Mouse (Mus musculus): ENCODE data around the gene Tmem217.

DNA sequence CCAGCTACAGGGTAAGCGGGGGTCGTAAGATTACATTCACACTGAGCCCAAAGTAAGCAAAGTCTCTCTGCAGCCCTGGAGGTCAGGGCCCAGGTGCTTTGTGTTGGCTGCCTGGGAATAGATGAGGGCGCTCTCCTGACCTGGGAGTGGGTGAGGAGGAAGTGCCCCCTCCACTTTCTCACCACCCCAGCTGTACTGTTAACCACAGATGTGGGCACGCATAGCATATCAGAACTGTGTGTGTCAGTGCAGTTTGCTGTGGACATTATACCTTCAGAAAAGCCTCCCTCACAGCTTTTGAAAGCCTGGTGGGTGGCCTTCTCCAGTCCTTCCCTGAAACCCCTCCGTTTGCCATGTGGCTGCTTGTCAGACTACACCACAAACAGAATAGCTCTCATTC lies 32.1 kb upstream of the Tmem217 start:
- no peak for TF ChIP-seq CTCF (conservative IDR thresholded peaks at IDR 0.05; ENCODE audit: low read length)
- TF ChIP-seq POU5F1 (IDR thresholded peaks at IDR 0.05; ENCODE audit: borderline replicate concordance, low read length): no peak

Measured in E14TG2a.4 (cell line).